Mouse (Mus musculus) ES-E14 (cell line): ENCODE measurements around the gene Mdk. TPM values are rescaled to one million over a fixed set of nuclear protein-coding genes. Genes with fewer than 3 reads are reported as not detected.

Experiments used
- DNase-seq: peaks from one replicate; pipeline ENCODE4 v3.0.0-alpha.2; 2013; ENCODE audit warnings: low read depth, low spot score
- H3K27ac ChIP-seq: 2 replicates; pipeline ENCODE4 v1.5.1; 2012; ENCODE audit warnings: low read depth, mild to moderate bottlenecking, low read length, moderate library complexity, mixed read lengths; ENCODE audit not compliant: poor library complexity, insufficient read depth, severe bottlenecking
- H3K36me3 ChIP-seq: 2 replicates; pipeline ENCODE4 v1.6.1; 2012; ENCODE audit warnings: mild to moderate bottlenecking, low read length, moderate library complexity, mixed read lengths; ENCODE audit not compliant: control insufficient read depth, poor library complexity, insufficient read depth, severe bottlenecking
- H3K4me1 ChIP-seq, 2 experiments: fragments of 150-350 bp in 1 of 2; sonication (generic) in 1 of 2; 2 replicates each; pipeline ENCODE4 v1.6.1; 2012; ENCODE audit warnings: low read length in 2 of 2, mild to moderate bottlenecking in 1 of 2, mixed read lengths in 1 of 2; ENCODE audit not compliant: control insufficient read depth in 2 of 2, insufficient read depth in 2 of 2, poor library complexity in 1 of 2
- H3K4me3 ChIP-seq, 2 experiments: fragments of 150-350 bp in 1 of 2; sonication (generic) in 1 of 2; 2 replicates each; pipeline ENCODE4 v1.5.1; 2012; ENCODE audit warnings: low read length in 2 of 2, low read depth in 1 of 2, mild to moderate bottlenecking in 1 of 2, mixed read lengths in 1 of 2; ENCODE audit not compliant: insufficient read depth in 1 of 2, poor library complexity in 1 of 2, severe bottlenecking in 1 of 2
- H3K9ac ChIP-seq: 2 replicates; pipeline ENCODE4 v1.6.1; 2012; ENCODE audit warnings: low read depth, mild to moderate bottlenecking, low read length, mixed read lengths; ENCODE audit not compliant: poor library complexity, insufficient read depth, severe bottlenecking
- H3K9me3 ChIP-seq: fragments of 150-350 bp; sonication (generic); 2 replicates; pipeline ENCODE4 v1.6.1; 2012; ENCODE audit warnings: low read depth, mild to moderate bottlenecking, low read length; ENCODE audit not compliant: control insufficient read depth, insufficient read depth
- CHD2 ChIP-seq: IDR thresholded peaks from 2 replicates; pipeline ENCODE4 v1.6.1; 2014; ENCODE audit warnings: mild to moderate bottlenecking, low read depth, low read length, inconsistent platforms
- HCFC1 ChIP-seq: IDR thresholded peaks from 2 replicates; pipeline ENCODE4 v1.6.1; 2012; ENCODE audit warnings: low read length, inconsistent platforms, borderline replicate concordance; ENCODE audit not compliant: insufficient read depth
- MAFK ChIP-seq: IDR thresholded peaks from 2 replicates; pipeline ENCODE4 v1.6.1; 2014; ENCODE audit warnings: mild to moderate bottlenecking, low read depth, low read length, inconsistent platforms; ENCODE audit not compliant: insufficient read depth
- ZC3H11A ChIP-seq: IDR thresholded peaks from 2 replicates; pipeline ENCODE4 v1.6.1; 2012; ENCODE audit warnings: low read depth, mild to moderate bottlenecking, inconsistent platforms, low read length, borderline replicate concordance
- ZNF384 ChIP-seq: IDR thresholded peaks from 2 replicates; pipeline ENCODE4 v1.6.1; 2012; ENCODE audit warnings: low read depth, low read length, inconsistent platforms
- in situ Hi-C, 2 experiments: fragments of 600-800 bp; cut with MboI; formaldehyde crosslinking; loops; one replicate each; pipeline ENCODE4 v1.15.1; 2025; ENCODE audit warnings: low sequenced_read_pairs in 2 of 2, inconsistent platforms in 1 of 2; ENCODE audit not compliant: unreplicated experiment in 2 of 2
- total RNA-seq: library from RNA; depleted of rRNA; stranded (reverse); fragments of 300-350 nt; gene quantifications from 2 replicates; pipeline ENCODE4 v1.2.3, GENCODE M21; 2012

Gene Mdk
- total RNA-seq, 1 experiment = 345 TPM

DNA sequence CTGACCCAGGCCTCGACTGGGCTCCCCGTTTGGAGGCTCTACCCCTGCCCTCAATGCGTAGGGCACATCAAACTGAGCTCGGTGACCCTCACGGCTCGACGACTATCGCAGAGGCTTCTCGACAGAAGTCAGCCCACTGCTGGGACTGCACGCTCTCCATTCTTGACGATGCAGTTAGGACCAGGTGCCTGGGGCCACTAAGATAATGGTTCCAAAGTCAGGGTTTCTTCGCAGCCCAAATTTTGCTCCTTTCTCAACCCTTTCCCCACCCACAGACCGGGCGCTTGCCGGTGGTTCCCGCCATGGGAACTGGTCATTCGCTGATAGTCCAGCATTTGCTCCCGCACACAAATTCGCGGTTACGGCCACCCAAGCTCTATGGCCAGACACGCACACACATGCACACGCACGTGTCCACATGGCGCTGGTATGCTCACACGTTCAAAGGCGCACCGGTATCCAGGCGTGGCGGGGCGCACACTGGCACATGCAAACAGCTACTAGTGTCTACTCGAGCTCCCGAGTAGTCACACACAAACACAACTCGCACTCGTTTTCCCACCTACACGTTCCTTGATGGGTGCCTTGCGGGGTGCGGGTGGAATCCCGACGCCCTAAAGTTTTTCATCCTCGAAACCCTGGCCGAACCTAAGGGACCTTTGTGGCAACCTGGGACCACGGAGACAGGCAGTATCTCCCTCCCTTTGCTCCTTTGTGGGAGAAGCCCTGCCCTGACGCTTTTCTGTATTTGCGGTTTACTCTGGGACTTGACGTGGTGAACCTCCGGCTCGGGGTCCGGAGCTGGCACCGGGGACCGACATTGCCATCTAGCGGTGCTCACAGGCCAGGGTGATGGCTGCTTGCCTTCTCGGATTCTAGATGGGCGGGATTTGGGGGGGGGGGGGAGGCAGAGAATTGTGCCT lies 8.4 kb downstream of the Mdk start:
- no peak for DNase-seq
- in situ Hi-C loops = no loop called here
- Histone ChIP-seq H3K9ac (peak overlapping the region; percentile 0), H3K36me3 (no peaks in the 10 kb centered on the region), H3K4me1 (peaks cover 0 to 33% of the 10 kb centered on the region in 2 experiments; a peak in 3 of 4 replicates), H3K27ac (no peak overlapping the region), H3K9me3 (no peaks in the 10 kb centered on the region), H3K4me3 (peak overlapping the region; percentile 69 to 70)
- TF ChIP-seq HCFC1 (no peak), ZC3H11A (0 out of 2 replicates have a peak, but pooled peaks have one; percentile 6), ZNF384 (no peak), MAFK (no peak), CHD2 (no peak)

DNA sequence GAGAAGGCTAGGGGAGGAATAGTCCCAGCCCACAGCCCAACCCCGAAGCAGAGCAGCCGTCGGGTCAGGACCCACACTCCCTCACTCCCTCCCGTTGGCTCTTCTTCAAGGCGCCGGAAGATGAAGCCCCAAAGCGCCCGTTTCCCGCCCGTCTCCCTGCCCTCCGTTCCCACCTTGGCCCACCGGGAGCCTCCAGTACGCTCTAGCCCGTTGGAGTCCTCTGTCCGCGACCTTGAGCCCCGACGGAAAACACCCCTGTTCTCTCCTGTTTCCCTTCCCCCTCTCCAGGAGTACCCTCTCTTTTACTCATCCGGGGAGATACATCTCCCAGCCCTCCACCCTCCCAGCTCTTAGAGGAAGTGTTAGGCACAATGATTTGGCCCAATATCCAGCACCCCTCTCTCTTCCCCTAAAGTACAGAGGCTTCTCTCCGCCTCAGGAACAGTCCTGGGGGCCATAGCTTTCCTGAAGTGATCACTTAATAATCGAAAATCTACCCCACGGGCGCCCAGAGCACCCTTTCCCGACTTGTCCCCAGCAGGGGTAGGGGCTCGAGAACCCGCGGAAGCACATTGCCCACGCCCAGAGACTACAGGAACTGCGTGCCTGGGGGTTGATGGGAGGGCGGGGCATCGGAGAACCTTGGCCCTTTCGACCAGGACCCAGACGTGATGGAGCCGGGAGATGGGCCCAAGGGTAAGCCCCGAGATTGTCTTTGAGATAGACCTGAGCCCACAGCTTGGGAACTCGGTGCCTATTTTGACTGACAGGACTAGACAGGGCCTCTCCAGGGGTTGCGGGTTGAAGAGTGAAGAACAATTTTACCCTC lies 9.3 kb downstream of the Mdk start:
- H3K4me1 ChIP-seq = peaks cover 0 to 26% of the 10 kb centered on the region in 2 experiments; a peak in 3 of 4 replicates
- TF ChIP-seq MAFK (no peak), ZNF384 (no peak)
- H3K9ac ChIP-seq = peak overlapping the region; percentile 35; the same call in 1 of the 2 replicates
- H3K27ac ChIP-seq = no peak overlapping the region
- peak overlapping the region; percentile 69 to 70 for H3K4me3 ChIP-seq
- no peak for DNase-seq
- H3K9me3 ChIP-seq = no peaks in the 10 kb centered on the region
- H3K36me3 ChIP-seq = peaks cover 6% of the 10 kb centered on the region
- in situ Hi-C loops = no loop called here

DNA sequence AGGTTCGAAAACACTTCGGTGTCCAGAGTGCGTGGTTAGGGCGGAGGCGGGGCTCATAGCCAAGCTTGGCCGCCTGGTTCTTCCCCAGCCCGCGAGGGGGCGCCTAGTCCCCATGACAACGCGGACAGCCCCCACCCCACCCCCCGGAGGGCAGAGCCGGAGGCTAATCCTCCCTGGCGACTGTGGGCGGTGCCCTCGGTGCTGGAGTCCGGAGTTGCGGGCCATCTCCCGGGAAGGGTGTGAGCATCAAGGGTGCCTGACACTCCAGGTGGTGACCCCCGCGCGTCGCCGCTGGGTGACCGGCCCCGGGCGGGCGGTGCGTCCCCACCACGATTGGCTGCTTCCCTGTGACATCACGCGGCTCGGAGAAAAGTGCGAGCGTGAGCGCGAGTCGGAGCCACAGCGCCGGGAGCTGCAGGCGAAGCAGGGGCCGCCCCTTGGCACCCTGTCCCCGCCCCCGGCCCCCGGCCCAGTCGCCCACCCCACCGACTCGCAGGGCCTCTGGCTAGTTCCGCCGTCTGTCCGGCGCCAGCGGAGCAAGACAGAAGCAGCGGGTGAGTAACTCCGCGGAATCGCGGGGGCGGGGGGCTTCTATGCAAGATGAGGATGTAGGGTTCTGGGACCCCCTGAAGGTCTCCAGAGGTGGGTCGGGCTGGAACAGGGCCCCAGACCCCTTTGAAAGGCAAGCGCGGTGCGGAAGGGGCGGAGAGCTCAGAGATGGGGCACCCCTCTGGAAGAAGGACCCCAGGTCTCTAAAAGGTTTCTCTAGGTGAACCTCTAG lies 10.1 kb downstream of the Mdk start:
- in situ Hi-C loops = no loop called here

DNA sequence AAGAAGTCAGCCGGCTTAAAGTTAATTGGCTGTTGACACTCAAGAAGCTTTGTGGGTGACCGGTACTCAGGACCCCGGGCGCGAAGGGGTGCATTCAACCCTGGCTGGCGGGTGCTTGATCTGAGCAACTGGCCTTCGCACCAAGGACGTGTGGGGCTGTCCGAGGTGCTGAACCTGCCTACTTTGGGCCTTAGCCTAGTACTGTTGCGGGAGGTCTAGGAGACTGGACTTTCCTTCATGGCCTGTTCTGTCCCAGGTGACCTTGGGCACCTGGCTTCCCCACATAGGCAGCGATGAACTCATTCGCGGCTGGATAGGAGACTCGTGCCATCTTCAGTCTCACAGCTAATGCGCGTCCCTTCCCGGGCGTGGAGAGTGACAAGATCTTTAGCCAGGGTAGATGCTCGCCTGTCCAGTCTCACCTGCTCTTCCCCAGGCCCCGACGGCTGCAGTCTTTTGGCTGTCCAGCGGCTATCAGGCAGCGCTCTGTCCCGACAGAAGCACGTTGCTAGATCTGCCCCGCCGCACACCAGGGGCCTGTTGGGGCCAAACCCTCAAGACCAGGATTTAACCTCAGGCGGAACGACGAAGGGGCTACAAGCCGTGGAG lies 10.8 kb downstream of the Mdk start:
- in situ Hi-C loops = no loop called here
- Histone ChIP-seq H3K27ac (no peak overlapping the region), H3K9ac (no peak overlapping the region), H3K9me3 (no peaks in the 10 kb centered on the region), H3K36me3 (peaks cover 16% of the 10 kb centered on the region), H3K4me3 (peak overlapping the region; percentile 69 to 70; a peak in 3 of 4 replicates), H3K4me1 (peaks cover 0 to 20% of the 10 kb centered on the region in 2 experiments; a peak in 2 of 4 replicates)
- TF ChIP-seq MAFK (no peak), HCFC1 (no peak), ZC3H11A (no peak), ZNF384 (no peak), CHD2 (no peak)
- DNase-seq = no peak

More for the DNA sequence above, 10.1 kb downstream of the Mdk start:
- no peaks in the 10 kb centered on the region for H3K9me3 ChIP-seq
- peak overlapping the region; percentile 69 to 70 for H3K4me3 ChIP-seq
- no peak overlapping the region for H3K27ac ChIP-seq
- peaks cover 0 to 20% of the 10 kb centered on the region in 2 experiments; a peak in 3 of 4 replicates for H3K4me1 ChIP-seq
- DNase-seq = peak; percentile 72
- H3K9ac ChIP-seq = peak overlapping the region; percentile 29; the same call in 1 of the 2 replicates
- TF ChIP-seq CHD2 (no peak), ZNF384 (no peak), ZC3H11A (no peak), HCFC1 (no peak), MAFK (no peak)
- H3K36me3 ChIP-seq = peaks cover 14% of the 10 kb centered on the region
